ENCODE assay signal across 8 mouse cellular contexts in genomic region chr2:125724546-125725114, GRCm38 (mm10). TPM values are rescaled to one million over a fixed set of nuclear protein-coding genes. Genes with fewer than 3 reads are reported as not detected.
DNase-seq lines count a peak whose midpoint lies in the region; ATAC-seq and TF ChIP-seq lines count a peak whose summit lies in the region.

No protein-coding gene starts in this region.

- H3K4me3 ChIP-seq in layer of hippocampus, adult 2 months = peak overlapping the region; percentile 60; the same call in 1 of the 2 replicates
- H3K4me3 ChIP-seq in hindbrain, embryonic 10.5 days = peak overlapping the region; percentile 74
- H3K4me3 ChIP-seq in limb, embryonic 13.5 days = peak overlapping the region; percentile 50
- H3K4me3 ChIP-seq in olfactory bulb, adult 2 months (ENCODE audit: insufficient read depth, low read depth, low read length) = 0 out of 2 replicates have a peak overlapping the region, but pooled peaks have one; percentile 7

- intact Hi-C loops in left cerebral cortex, postnatal 14 days (cut with DNase I) = no loop called here

- peak overlapping the region; percentile 99 for H3K4me2 ChIP-seq in limb, embryonic 13.5 days (replicated peaks)

- DNase-seq in layer of hippocampus, adult 2 months (ENCODE audit: low spot score in 2 of 2) = no peak
- DNase-seq in layer of hippocampus, postnatal 14 days (ENCODE audit: low spot score in 2 of 2) = no peak
- DNase-seq in cerebellum, postnatal 10 days = peak; percentile 59 to 62
- DNase-seq in hindbrain, embryonic 10.5 days (ENCODE audit: low spot score) = peak; percentile 46
- no peak for DNase-seq in urinary bladder, adult 2 months (ENCODE audit: low spot score)
- DNase-seq in left cerebral cortex, postnatal 14 days (ENCODE audit: low spot score in 2 of 2) = no peak

- peaks cover 25% of the 10 kb centered on the region for H3K4me1 ChIP-seq in hindbrain, embryonic 10.5 days (replicated peaks)
- H3K4me1 ChIP-seq in limb, embryonic 13.5 days = peaks cover 25% of the 10 kb centered on the region
- peaks cover 18% of the 10 kb centered on the region for H3K4me1 ChIP-seq in olfactory bulb, adult 2 months (ENCODE audit: control insufficient read depth, insufficient read depth, low read length)

- H3K27me3 ChIP-seq in hindbrain, embryonic 10.5 days (ENCODE audit: insufficient read depth, poor library complexity, severe bottlenecking) = peaks cover 79% of the 10 kb centered on the region
- H3K27me3 ChIP-seq in limb, embryonic 13.5 days = peaks cover 54% of the 10 kb centered on the region

- H3K9me3 ChIP-seq in hindbrain, embryonic 10.5 days = no peaks in the 10 kb centered on the region
- H3K9me3 ChIP-seq in limb, embryonic 13.5 days = no peaks in the 10 kb centered on the region

- 2% methylated on average over 16 of the region's 16 CpGs for WGBS in hindbrain, embryonic 10.5 days
- 2% methylated on average over 16 of the region's 16 CpGs for WGBS in limb, embryonic 13.5 days
- WGBS in olfactory bulb, adult 2 months = 12% methylated on average over 16 of the region's 16 CpGs

- H3K27ac ChIP-seq in layer of hippocampus, adult 2 months = no peak overlapping the region
- peak overlapping the region; percentile 62; the same call in 1 of the 2 replicates for H3K27ac ChIP-seq in hindbrain, embryonic 10.5 days
- no peak overlapping the region for H3K27ac ChIP-seq in limb, embryonic 13.5 days
- H3K27ac ChIP-seq in olfactory bulb, adult 2 months (ENCODE audit: insufficient read depth, low read depth, low read length) = no peak overlapping the region

- TF ChIP-seq POLR2A in olfactory bulb, adult 2 months (IDR thresholded peaks at IDR 0.05; ENCODE audit: insufficient read depth, low read depth, low read length) = no peak

- ATAC-seq in limb, embryonic 13.5 days (ENCODE audit: low FRiP score, low read depth) = no peak

- TF ChIP-seq CTCF in layer of hippocampus, adult 2 months (conservative IDR thresholded peaks at IDR 0.05) = no peak
- no peak for TF ChIP-seq CTCF in olfactory bulb, adult 2 months (IDR thresholded peaks at IDR 0.05; ENCODE audit: insufficient read depth, low read depth, low read length)

- H3K9ac ChIP-seq in limb, embryonic 13.5 days = no peak overlapping the region

- no peaks in the 10 kb centered on the region for H3K36me3 ChIP-seq in hindbrain, embryonic 10.5 days
- no peaks in the 10 kb centered on the region for H3K36me3 ChIP-seq in limb, embryonic 13.5 days

RNA-seq across cellular contexts. Expression of gene Shc4, which starts 0.7 kb away (rescaled TPM):
- total RNA-seq in layer of hippocampus, adult 2 months (2021) = 1 to 10 TPM; 4.1 to 4.2 TPM
- 1 to 10 TPM; 5.8 to 7.3 TPM for total RNA-seq in layer of hippocampus, postnatal 14 days (2021)
- 1.2 and 2.0 TPM in 2 replicates for polyA plus RNA-seq in hindbrain, embryonic 10.5 days (2016; fragmentation: Nextera tagmentation; extraction: Ambion mirVana)
- polyA plus RNA-seq in limb, embryonic 13.5 days (2015; fragmentation: Nextera tagmentation; extraction: Ambion mirVana) = 1.1 and 1.9 TPM in 2 replicates
- not detected in 2 replicates for polyA plus RNA-seq in olfactory bulb, adult 2 months (2012; ENCODE audit: insufficient read depth, insufficient read length, low replicate concordance, missing spikeins)
- 0.32 and 0.53 TPM in 2 replicates for polyA plus RNA-seq in urinary bladder, adult 2 months (2012; rRNA removed)
- 1 to 10 TPM; 4.9 to 5.5 TPM for total RNA-seq in left cerebral cortex, postnatal 14 days (2021)

RNA-seq across cellular contexts. Expression of gene Eid1, which starts 51.7 kb away (rescaled TPM):
- 100 to 1,000 TPM; 246 to 261 TPM for total RNA-seq in layer of hippocampus, adult 2 months (2021)
- total RNA-seq in layer of hippocampus, postnatal 14 days (2021) = 100 to 1,000 TPM; 323 to 341 TPM
- polyA plus RNA-seq in hindbrain, embryonic 10.5 days (2016; fragmentation: Nextera tagmentation; extraction: Ambion mirVana) = 142 and 175 TPM in 2 replicates
- 243 and 263 TPM in 2 replicates for polyA plus RNA-seq in limb, embryonic 13.5 days (2015; fragmentation: Nextera tagmentation; extraction: Ambion mirVana)
- polyA plus RNA-seq in olfactory bulb, adult 2 months (2012; ENCODE audit: insufficient read depth, insufficient read length, low replicate concordance, missing spikeins) = not detected in 2 replicates
- 61.5 and 71.9 TPM in 2 replicates for polyA plus RNA-seq in urinary bladder, adult 2 months (2012; rRNA removed)
- 100 to 1,000 TPM; 303 TPM for total RNA-seq in left cerebral cortex, postnatal 14 days (2021)

RNA-seq across cellular contexts. Expression of gene Secisbp2l, which starts 58.0 kb away (rescaled TPM):
- total RNA-seq in layer of hippocampus, adult 2 months (2021) = 10 to 100 TPM; 94.4 to 97.7 TPM
- total RNA-seq in layer of hippocampus, postnatal 14 days (2021) = 100 to 1,000 TPM; 114 to 121 TPM
- 16.7 and 18.5 TPM in 2 replicates for polyA plus RNA-seq in hindbrain, embryonic 10.5 days (2016; fragmentation: Nextera tagmentation; extraction: Ambion mirVana)
- 20.7 and 21.8 TPM in 2 replicates for polyA plus RNA-seq in limb, embryonic 13.5 days (2015; fragmentation: Nextera tagmentation; extraction: Ambion mirVana)
- 44.6 TPM in 1 of 2 replicates, not detected in the other for polyA plus RNA-seq in olfactory bulb, adult 2 months (2012; ENCODE audit: insufficient read depth, insufficient read length, low replicate concordance, missing spikeins)
- 13.5 and 21.9 TPM in 2 replicates for polyA plus RNA-seq in urinary bladder, adult 2 months (2012; rRNA removed)
- total RNA-seq in left cerebral cortex, postnatal 14 days (2021) = 100 to 1,000 TPM; 115 to 117 TPM

Comparison
In these comparisons a context has a peak if more than half of its experiments do, and no peak if none do; other contexts are left out.
1. DNase-seq: peak in cerebellum, postnatal 10 days (2 of 2) and hindbrain, embryonic 10.5 days (single experiment); none in layer of hippocampus, adult 2 months (0 of 2), layer of hippocampus, postnatal 14 days (0 of 2), urinary bladder, adult 2 months (single experiment) and left cerebral cortex, postnatal 14 days (0 of 2).
2. H3K4me3 ChIP-seq: peak in every context shown above with its lines; median percentile 74 in hindbrain, embryonic 10.5 days; 60 in layer of hippocampus, adult 2 months; 50 in limb, embryonic 13.5 days; 7 in olfactory bulb, adult 2 months.